Mouse (Mus musculus) lung, postnatal 25 days (tissue): ENCODE data around the gene Ubxn6.
A peak's percentile ranks its signal among the peaks of the same experiment; 100 is the strongest.
"Not testable (repeated sequence)": the region's sequence is repeated elsewhere in the genome, so short reads cannot be mapped to it uniquely, and the experiment has no call there.

Experiments
- DNase-seq: peaks from one replicate; pipeline ENCODE4 v3.0.0; 2022; ENCODE audit warnings: low spot score

Ubxn6 gene

GRCm38 (mm10) chr17:56074827-56075208 is at the start of gene Ubxn6:
TSS of gene Ubxn6 (minus strand) at chr17:56075028.
- peak; percentile 98 for DNase-seq

- no peak for DNase-seq
Measured at GRCm38 (mm10) chr17:56123681-56124340, 49.0 kb upstream of the Ubxn6 start.

- DNase-seq = no peak
Measured at GRCm38 (mm10) chr17:56123161-56123560, 48.3 kb upstream of the Ubxn6 start.

GRCm38 (mm10) chr17:56121826-56122225 is 47.0 kb upstream of the Ubxn6 start, which contains the start of gene Lrg1:
TSS of gene Lrg1 (minus strand) at chr17:56122001.
- DNase-seq = no peak

- DNase-seq = no peak
Measured at GRCm38 (mm10) chr17:56119981-56120880, 45.4 kb upstream of the Ubxn6 start.

GRCm38 (mm10) chr17:56119431-56119830 is 44.6 kb upstream of the Ubxn6 start:
- no peak for DNase-seq

GRCm38 (mm10) chr17:56117251-56117710 is 42.5 kb upstream of the Ubxn6 start, which contains the start of gene Plin5:
TSS of gene Plin5 (minus strand) at chr17:56117596.
- DNase-seq = peak; percentile 52

GRCm38 (mm10) chr17:56116193-56116592 is 41.4 kb upstream of the Ubxn6 start:
- no peak for DNase-seq

GRCm38 (mm10) chr17:56112743-56113142 is 37.9 kb upstream of the Ubxn6 start:
- no peak for DNase-seq

- DNase-seq = peak; percentile 66
Measured at GRCm38 (mm10) chr17:56111864-56112263, 37.0 kb upstream of the Ubxn6 start.

GRCm38 (mm10) chr17:56111021-56111420 is 36.2 kb upstream of the Ubxn6 start:
- no peak for DNase-seq

- no peak for DNase-seq
Measured at GRCm38 (mm10) chr17:56110571-56110970, 35.7 kb upstream of the Ubxn6 start.

- DNase-seq = no peak
Measured at GRCm38 (mm10) chr17:56109219-56110051, 34.6 kb upstream of the Ubxn6 start, which contains the start of gene Plin4. TSS of gene Plin4 (minus strand) at chr17:56109803.

- DNase-seq = peak; percentile 48
Measured at GRCm38 (mm10) chr17:56108334-56109044, 33.7 kb upstream of the Ubxn6 start.

GRCm38 (mm10) chr17:56107736-56108135 is 32.9 kb upstream of the Ubxn6 start:
- DNase-seq = no peak

GRCm38 (mm10) chr17:56106981-56107380 is 32.2 kb upstream of the Ubxn6 start:
- DNase-seq = no peak

- not testable (repeated sequence) for DNase-seq
Measured at GRCm38 (mm10) chr17:56106436-56106835, 31.6 kb upstream of the Ubxn6 start.

GRCm38 (mm10) chr17:56104821-56105220 is 30.0 kb upstream of the Ubxn6 start:
- not testable (repeated sequence) for DNase-seq

- DNase-seq = no peak
Measured at GRCm38 (mm10) chr17:56103465-56104285, 28.8 kb upstream of the Ubxn6 start.

- no peak for DNase-seq
Measured at GRCm38 (mm10) chr17:56102927-56103326, 28.1 kb upstream of the Ubxn6 start.
